Mouse (Mus musculus) embryo, embryonic 11 days (tissue): ENCODE results near the gene Nod1.
A peak's percentile ranks its signal among the peaks of the same experiment; 100 is the strongest.

Source experiments
- DNase-seq: peaks from one replicate; pipeline ENCODE4 v3.0.0-alpha.2; 2015

Nod1 gene

GRCm38 (mm10) chr6:54972111-54972928, at the start of gene Nod1:
TSS of gene Nod1 (minus strand) at chr6:54972612.
- peak; percentile 76 for DNase-seq

GRCm38 (mm10) chr6:55021806-55022205, 49.4 kb upstream of the Nod1 start:
- DNase-seq, result no peak

- no peak for DNase-seq
These were observed 46.0 kb upstream of the Nod1 start for GRCm38 (mm10) chr6:55018417-55018816.

- peak; percentile 89 for DNase-seq
These were observed 44.5 kb upstream of the Nod1 start for GRCm38 (mm10) chr6:55016710-55017583.

GRCm38 (mm10) chr6:55016236-55016635, 43.8 kb upstream of the Nod1 start:
- peak; percentile 60 for DNase-seq

- no peak for DNase-seq
These were observed 41.8 kb upstream of the Nod1 start for GRCm38 (mm10) chr6:55014184-55014583.

GRCm38 (mm10) chr6:55012516-55012915, 40.1 kb upstream of the Nod1 start:
- no peak for DNase-seq

GRCm38 (mm10) chr6:55010330-55011091, 38.1 kb upstream of the Nod1 start:
- DNase-seq, result peak; percentile 13

GRCm38 (mm10) chr6:55009391-55010230, 37.2 kb upstream of the Nod1 start:
- peak; percentile 64 for DNase-seq

- DNase-seq, result no peak
These were observed 36.0 kb upstream of the Nod1 start for GRCm38 (mm10) chr6:55008401-55008800.

- no peak for DNase-seq
These were observed 31.1 kb upstream of the Nod1 start for GRCm38 (mm10) chr6:55003559-55003958.

GRCm38 (mm10) chr6:55002438-55002837, 30.0 kb upstream of the Nod1 start:
- no peak for DNase-seq

- DNase-seq, result no peak
These were observed 28.9 kb upstream of the Nod1 start for GRCm38 (mm10) chr6:55001320-55001719.

GRCm38 (mm10) chr6:54997726-54998125, 25.3 kb upstream of the Nod1 start:
- DNase-seq, result no peak

GRCm38 (mm10) chr6:54996361-54996760, 23.9 kb upstream of the Nod1 start:
- no peak for DNase-seq

GRCm38 (mm10) chr6:54992734-54993260, 20.4 kb upstream of the Nod1 start, which contains the start of gene Ggct:
TSS of gene Ggct (minus strand) at chr6:54992950.
- peak; percentile 99 for DNase-seq

GRCm38 (mm10) chr6:54992141-54992540, 19.7 kb upstream of the Nod1 start:
- DNase-seq, result no peak

GRCm38 (mm10) chr6:54991189-54991588, 18.8 kb upstream of the Nod1 start:
- DNase-seq, result no peak

- DNase-seq, result no peak
These were observed 15.7 kb upstream of the Nod1 start for GRCm38 (mm10) chr6:54988141-54988540.

GRCm38 (mm10) chr6:54984096-54984495, 11.7 kb upstream of the Nod1 start:
- DNase-seq, result no peak

- no peak for DNase-seq
These were observed 11.2 kb upstream of the Nod1 start for GRCm38 (mm10) chr6:54983526-54984050.
